Mouse (Mus musculus): ENCODE measurements around the gene Olfr149. TPM values are rescaled to one million over a fixed set of nuclear protein-coding genes. Genes with fewer than 3 reads are reported as not detected.

Olfr149 gene
- total RNA-seq (2023) = not detected in 4 replicates

DNA sequence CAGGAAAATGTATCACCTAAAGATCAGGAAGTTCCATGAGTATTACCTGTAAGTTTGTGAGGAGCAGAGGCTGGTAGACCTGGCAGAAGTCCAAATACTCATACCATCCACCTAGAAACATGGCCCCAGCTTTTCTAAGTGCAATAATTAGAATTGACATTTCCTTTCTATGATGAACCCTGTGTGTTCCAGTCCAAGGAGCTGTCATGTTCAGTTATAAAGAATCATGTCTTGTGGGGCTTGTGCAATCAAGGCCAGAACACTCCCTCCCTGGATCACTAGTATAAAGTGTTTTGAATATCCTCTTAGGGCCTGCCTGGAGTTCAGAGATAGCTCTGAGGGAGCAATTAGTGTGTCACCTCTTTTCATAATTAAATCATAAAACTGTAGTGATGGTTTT, at the start of gene Olfr149:
Gene Olfr149 (minus strand): TSS at position 101 of the 400 bp plus-strand sequence.

DNA sequence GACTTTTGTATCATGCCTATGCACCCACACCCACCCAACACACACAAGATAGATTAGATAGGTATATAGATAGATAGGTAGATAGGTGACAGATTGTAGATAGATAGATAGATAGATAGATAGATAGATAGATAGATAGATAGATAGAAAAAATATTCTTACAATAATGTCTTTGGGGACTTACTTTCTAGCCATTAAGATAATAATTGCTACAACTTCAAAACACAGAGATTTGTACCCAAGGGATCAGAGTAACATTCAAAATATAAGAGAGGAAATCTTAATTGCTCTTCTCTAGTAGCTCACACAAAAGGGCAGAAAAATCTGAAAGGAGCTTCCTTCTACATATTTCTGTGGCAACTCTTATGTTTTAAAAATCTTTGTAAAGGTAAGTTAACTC, 39.0 kb upstream of the Olfr149 start, which contains the start of gene Olfr967:
Gene Olfr967 (plus strand): TSS at position 301 of the 400 bp plus-strand sequence.

DNA sequence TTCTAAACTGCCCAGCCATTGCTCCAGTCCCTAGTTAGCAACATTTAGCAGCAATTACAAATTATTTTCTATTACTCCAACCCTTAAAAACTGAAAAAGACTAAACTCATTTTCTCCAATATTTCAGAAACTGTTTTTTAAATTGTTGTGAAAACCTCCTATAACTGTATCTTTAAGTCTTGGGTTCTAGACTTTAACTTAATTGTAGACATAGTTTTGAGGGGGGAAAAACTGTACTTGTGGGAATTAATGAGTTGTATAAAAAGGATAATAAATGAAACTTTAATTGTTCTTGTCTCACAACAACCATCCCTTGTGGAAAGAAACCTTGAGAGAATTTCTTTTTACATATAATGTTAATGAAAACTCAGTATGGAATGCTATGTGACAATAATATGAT, 23.8 kb upstream of the Olfr149 start, which contains the start of gene Olfr150:
Gene Olfr150 (plus strand): TSS at position 301 of the 400 bp plus-strand sequence.

DNA sequence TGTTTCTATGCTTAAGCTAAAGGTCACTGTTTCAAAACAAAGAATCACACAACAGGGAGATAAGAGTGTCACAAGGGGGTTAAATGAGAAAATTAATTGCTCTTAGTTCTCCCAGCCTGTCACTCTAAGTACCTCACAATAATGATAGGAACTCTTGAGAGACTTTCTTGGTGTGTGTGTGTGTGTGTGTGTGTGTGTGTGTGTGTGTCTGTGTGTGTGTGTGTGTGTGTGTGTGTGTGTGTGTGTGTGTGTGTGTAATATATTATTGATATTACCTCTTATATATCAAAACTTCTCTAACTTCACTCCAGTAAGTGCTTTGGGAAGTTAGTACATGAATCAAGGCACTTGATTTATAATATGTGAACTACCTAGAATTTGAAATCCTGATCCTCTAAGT, 4.1 kb upstream of the Olfr149 start, which contains the start of gene Olfr965:
Gene Olfr965 (plus strand): TSS at position 301 of the 400 bp plus-strand sequence.

DNA sequence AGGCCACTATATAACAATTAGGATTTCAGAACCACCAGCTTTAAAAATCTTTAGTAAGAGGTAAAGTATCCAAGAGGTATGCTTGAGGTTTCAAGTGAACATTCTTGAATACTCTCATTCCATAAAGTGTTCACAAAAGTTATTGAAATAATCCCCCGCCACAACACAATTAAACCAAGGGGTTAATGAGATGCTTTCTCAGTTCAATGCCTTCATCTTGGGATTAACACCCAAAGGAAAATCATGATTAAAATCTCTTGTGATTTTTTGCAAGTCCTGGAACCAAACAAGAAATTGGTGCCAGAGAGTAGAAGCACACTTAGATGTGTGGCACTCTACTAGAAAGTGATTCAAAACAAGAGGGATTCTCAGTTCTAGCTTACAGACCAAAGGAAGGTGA, 40.0 kb downstream of the Olfr149 start, which contains the start of gene Olfr963:
Gene Olfr963 (plus strand): TSS at position 301 of the 400 bp plus-strand sequence.

Other genes starting within 250 kb of the Olfr149 start
- gene Olfr955, start 235.2 kb downstream of the Olfr149 start, total RNA-seq (2023) = not detected in 4 replicates
- not detected in 4 replicates for gene Olfr44, start 213.1 kb downstream of the Olfr149 start, total RNA-seq (2023)
- not detected in 4 replicates for gene Olfr957, start 191.3 kb downstream of the Olfr149 start, total RNA-seq (2023)
- not detected in 4 replicates for gene Olfr958, start 153.1 kb downstream of the Olfr149 start, total RNA-seq (2023)
- not detected in 4 replicates for gene Olfr959, start 131.5 kb downstream of the Olfr149 start, total RNA-seq (2023)
- gene AW551984, start 102.7 kb downstream of the Olfr149 start, total RNA-seq (2023) = not detected in 4 replicates
- not detected in 4 replicates for gene Olfr148, start 96.5 kb downstream of the Olfr149 start, total RNA-seq (2023)
- gene Olfr960, start 85.7 kb downstream of the Olfr149 start, total RNA-seq (2023) = not detected in 4 replicates
- gene Olfr961, start 62.0 kb downstream of the Olfr149 start, total RNA-seq (2023) = not detected in 4 replicates
- gene Olfr963, start 39.9 kb downstream of the Olfr149 start, total RNA-seq (2023) = not detected in 4 replicates
- gene Olfr965, start 4.2 kb upstream of the Olfr149 start, total RNA-seq (2023) = not detected in 4 replicates
- not detected in 4 replicates for gene Olfr150, start 23.9 kb upstream of the Olfr149 start, total RNA-seq (2023)
- not detected in 4 replicates for gene Olfr967, start 39.1 kb upstream of the Olfr149 start, total RNA-seq (2023)
- not detected in 4 replicates for gene Olfr968, start 76.1 kb upstream of the Olfr149 start, total RNA-seq (2023)
- not detected in 4 replicates for gene Olfr969, start 83.8 kb upstream of the Olfr149 start, total RNA-seq (2023)
- not detected in 4 replicates for gene Olfr970, start 101.7 kb upstream of the Olfr149 start, total RNA-seq (2023)
- gene Olfr971, start 129.8 kb upstream of the Olfr149 start, total RNA-seq (2023) = not detected in 4 replicates
- not detected in 4 replicates for gene Olfr972, start 159.3 kb upstream of the Olfr149 start, total RNA-seq (2023)
- gene Olfr229, start 200.2 kb upstream of the Olfr149 start, total RNA-seq (2023) = not detected in 4 replicates
- not detected in 4 replicates for gene Olfr974, start 230.4 kb upstream of the Olfr149 start, total RNA-seq (2023)
- gene Olfr975, start 244.9 kb upstream of the Olfr149 start, total RNA-seq (2023) = not detected in 4 replicates

Measured in B cell, adult 62 days (primary cell).